Mouse (Mus musculus) spleen, postnatal 4 days (tissue): ENCODE results near the gene Ugt1a1.
"Not testable (repeated sequence)": the region's sequence is repeated elsewhere in the genome, so short reads cannot be mapped to it uniquely, and the experiment has no call there.

ENCODE experiments used
- DNase-seq, 2 experiments: peaks; one replicate each; pipeline ENCODE4 v3.0.0; 2022; ENCODE audit warnings: low spot score in 2 of 2

Gene Ugt1a1

GRCm38 (mm10) chr1:88218051-88218450, 6.3 kb downstream of the Ugt1a1 start:
- peak in 1 of 2 experiments; percentile 71 for DNase-seq

- no peak for DNase-seq
Measured at GRCm38 (mm10) chr1:88218591-88218990, 6.8 kb downstream of the Ugt1a1 start.

- DNase-seq = peak in 1 of 2 experiments; percentile 70
Measured at GRCm38 (mm10) chr1:88219054-88219453, 7.3 kb downstream of the Ugt1a1 start.

DNA sequence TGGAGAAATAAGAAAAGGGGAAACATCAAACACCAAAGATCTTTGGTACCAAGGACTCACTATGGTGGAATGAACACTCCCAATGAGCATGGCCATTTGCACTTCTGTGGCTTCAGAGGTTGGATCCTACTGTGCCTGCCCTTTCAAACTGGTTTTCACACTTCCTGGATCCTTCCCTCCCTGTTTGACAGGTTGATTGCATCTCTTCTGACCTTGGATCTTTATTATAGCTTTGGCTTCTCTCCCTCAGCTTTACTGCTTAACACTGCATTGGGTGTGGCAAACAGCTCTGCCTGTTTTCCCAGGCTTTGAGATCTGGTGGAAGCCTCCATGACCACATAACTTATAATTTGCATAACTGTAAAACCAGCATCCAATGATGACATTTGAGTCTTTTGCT, 8.6 kb downstream of the Ugt1a1 start:
- peak in 1 of 2 experiments; percentile 68 for DNase-seq

GRCm38 (mm10) chr1:88222216-88222615, 10.5 kb downstream of the Ugt1a1 start:
- no peak for DNase-seq

DNA sequence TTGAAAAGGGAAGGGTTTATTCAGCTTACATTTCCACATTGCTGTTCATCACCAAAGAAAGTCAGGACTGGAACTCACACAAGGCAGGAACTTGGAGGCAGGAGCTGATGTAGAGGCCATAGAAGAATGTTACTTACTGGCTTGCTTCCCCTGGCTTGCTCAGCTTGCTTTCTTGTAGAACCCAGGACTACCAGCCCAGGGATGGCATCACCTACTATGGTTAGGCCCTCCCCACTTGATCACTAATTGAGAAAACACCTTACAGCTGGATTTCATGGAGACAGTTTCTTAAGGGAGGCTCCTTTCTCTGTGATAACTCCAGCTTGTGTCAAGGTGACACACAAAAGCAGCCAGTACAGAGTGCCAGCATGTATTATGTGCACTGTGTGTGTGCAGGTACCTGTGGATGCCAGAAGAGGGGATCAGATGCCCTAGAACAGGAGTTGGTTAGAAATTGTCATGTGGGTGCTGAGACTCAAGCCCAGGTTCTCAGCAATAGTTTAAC, 11.3 kb downstream of the Ugt1a1 start:
- not testable (repeated sequence) for DNase-seq

DNA sequence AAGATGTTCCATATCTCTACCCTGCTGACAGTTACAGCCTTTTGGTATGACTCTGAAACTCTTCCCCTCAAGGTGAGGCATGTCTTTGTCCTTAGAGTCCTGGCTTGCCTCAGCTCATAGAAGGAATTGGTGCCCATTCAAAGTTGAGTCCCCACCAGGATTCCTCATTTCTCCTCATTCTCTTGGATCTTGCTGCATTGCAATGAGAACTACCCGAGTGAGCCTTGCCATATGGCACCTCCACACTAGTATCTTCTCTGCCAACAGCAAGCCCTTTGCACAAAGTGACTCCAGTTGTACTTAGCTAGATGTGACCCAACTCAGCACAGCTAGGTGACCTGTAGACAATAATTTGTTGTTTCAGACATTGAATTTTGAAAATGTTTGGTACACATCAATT, 11.8 kb downstream of the Ugt1a1 start:
- peak in 1 of 2 experiments; percentile 72 for DNase-seq

DNA sequence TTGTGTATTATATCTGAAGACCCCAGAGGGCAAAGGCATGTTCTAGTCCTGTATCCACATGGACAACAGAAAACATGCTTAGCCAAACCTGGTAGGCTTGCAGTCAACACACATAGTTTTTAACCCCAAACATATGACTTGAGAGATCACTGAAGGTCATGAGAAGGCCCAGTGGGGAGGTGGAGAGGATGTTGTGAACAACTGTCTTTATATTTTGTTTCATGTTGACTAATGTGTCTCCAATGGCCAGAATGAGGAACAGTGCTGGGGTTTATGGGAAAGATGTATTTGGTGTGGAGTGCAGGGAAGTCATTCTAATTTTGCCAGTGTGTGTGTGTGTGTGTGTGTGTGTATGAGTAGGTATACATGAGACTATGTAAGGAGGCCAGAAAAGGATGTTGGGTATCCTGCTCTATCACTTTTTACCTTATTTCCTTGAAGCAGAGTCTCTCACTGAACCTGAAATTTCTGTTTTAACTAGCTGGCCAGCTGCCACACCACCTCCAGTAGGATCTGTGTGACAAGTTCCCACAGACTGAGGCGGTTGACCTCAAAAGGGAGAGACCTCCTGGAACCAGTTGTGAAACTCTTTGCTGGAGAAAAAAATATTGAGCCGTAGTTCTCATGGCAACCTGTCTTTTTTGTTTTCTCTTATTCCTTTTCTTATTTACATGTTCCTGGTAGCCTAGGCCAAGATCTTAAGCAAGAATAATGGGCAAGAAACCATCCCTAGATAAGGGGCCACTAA, 12.4 kb downstream of the Ugt1a1 start:
- DNase-seq = peak in 1 of 2 experiments; percentile 66

DNA sequence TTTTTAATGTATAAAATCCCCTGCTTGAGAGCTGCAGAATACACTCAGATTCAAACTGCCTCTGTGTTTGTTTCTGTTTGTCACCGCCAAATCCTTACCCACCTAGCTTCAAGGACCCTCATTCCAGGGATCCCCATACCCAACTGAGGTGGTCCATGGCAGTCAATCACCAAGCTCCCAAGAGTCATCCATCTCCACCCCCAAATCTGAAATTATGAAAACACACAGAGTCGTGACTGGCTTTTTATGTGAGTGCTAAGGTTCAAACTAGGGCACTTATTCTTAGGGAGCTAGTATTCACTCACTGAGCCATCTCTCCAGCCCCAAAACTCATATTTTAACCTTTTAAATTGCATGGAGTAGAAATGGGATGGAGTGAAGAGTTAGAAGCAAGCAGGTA, 13.5 kb downstream of the Ugt1a1 start:
- not testable (repeated sequence) for DNase-seq

DNA sequence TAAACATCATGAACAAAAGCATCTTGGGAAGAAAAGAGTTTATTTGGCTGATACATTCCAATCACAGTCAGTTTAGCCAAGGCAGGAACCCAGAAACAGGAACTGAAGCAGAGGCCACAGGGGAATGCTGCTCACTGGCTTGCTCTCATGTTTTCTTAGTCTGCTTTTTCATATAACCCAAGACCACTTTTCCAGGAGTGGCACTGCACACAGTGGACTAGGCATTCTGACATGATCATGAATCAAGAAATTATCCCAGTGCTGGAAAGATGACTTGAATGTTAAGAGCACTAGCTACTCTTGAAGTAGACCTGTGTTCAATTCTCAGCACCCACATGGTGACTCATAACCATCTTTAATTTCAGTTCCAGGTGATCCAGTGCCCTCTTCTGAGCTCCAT, 14.0 kb downstream of the Ugt1a1 start:
- no peak for DNase-seq

DNA sequence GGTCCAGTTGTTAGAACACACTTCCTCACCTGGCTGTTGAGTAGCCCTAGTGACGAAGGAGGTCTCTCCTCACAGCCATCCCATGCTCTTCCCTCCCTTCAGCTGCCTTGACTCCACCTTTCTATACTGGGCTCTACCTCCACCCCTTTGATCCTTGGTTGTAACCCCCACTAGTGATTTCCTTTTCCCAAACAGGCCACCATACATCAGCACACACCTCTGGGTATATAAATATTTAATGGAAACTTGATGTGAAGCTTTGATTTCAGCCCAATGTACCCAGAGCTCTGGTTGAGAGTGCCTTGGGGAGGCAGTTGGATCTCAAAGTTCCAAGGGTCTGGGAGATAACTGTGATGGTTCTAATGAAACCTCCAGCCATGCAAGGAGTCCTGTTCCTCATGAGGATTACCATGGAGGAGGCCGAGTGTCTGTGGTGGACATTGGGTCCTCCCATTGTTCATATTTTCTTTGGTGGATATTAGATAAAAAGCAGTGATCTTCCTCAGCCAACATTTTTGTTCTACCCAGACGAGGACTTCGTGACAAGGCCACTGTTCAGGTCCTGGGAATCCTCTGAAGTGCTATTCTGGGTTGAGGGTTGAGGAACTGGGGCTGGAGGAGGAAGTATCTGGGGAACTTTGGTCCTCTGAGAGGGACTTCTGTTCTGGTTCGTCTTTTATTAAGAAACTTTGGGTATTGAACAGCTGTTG, 15.1 kb downstream of the Ugt1a1 start, which contains the start of gene Mroh2a:
Gene Mroh2a (plus strand): TSS at position 317 of the 710 bp plus-strand sequence.
- peak; percentile 25 to 69 for DNase-seq

DNA sequence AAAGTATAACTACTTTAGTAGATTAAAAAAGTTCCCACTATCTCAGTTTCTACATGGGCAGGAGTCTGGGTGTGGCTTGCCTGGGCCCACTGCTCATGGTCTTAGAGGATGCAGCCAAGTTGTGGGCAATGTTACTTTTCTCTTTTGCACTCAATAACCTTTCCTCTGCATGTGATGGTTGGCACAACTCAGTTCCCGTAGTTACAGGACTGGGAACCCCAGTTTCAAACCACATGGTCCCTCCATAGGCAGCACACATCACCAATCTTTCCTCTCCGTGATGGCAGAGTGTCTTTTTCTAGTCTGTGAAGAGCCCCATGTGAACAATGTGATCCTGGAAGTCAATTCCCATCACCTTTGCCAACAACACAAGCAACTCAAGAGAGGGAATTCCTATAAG, 15.7 kb downstream of the Ugt1a1 start:
- peak; percentile 14 to 68 for DNase-seq

DNA sequence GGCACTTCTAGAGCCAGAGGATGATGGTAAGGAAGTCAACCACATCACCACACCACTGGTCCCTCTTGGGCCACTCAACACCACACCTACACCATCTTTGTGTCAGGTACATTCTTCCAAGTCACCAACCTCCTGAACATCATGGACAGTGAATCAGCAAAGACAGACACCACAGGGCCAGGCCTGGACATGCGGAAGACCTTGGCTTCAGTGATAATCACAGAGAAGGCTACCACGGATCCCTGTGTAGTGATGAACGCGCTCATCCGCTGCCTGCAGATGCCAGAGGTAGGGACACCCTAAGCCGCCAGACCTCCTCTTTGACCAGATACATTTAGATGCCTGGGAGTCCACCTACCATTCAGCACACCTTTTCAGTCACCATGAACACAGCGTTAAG, 16.4 kb downstream of the Ugt1a1 start:
- DNase-seq = peak; percentile 30 to 75

DNA sequence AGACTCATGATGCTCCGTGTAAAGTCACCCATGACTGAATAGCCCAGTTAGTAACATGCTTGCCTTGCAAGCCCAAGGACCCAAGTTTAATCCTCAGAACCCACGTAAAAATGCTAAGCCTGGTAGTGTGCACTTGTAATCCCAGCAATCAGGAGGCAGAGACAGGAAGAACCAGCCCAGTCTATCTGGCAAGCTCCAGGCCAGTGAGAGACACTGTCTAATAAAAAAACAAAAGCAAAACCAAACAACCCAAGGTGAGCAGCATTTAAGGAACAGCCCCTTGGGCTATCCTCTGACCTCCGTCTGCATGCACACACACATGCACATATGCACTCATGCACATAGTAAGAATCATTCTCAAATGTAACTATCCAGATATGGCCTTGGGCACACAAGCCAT, 17.8 kb downstream of the Ugt1a1 start:
- DNase-seq = peak in 1 of 2 experiments; percentile 70

GRCm38 (mm10) chr1:88229986-88230385, 18.2 kb downstream of the Ugt1a1 start:
- DNase-seq = peak in 1 of 2 experiments; percentile 73

DNA sequence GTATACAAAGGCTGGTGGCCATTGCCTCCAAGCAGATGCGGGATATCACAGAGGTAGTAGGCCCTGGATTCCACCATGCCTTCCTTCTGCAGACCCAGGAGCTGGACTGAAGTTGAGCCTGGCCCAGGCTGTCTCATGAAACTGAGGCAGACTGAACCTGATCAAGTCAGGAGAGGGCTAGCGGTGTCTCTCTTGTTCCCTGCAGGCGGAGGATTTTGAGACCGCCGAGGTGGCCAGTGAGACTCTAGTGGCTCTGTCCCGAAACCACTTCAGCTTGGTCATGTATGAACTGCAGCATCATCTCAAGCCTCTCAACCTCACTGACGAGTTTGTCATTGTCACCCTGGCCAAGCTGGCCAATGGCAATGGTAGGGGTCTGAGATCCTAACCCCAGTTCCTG, 18.7 kb downstream of the Ugt1a1 start:
- peak in 1 of 2 experiments; percentile 76 for DNase-seq

GRCm38 (mm10) chr1:88230981-88231802, 19.4 kb downstream of the Ugt1a1 start:
- DNase-seq = peak in 1 of 2 experiments; percentile 68

GRCm38 (mm10) chr1:88231803-88232499, 20.2 kb downstream of the Ugt1a1 start:
- DNase-seq = peak in 1 of 2 experiments; percentile 75

- peak in 1 of 2 experiments; percentile 64 for DNase-seq
Measured at GRCm38 (mm10) chr1:88232664-88233380, 21.1 kb downstream of the Ugt1a1 start.

DNA sequence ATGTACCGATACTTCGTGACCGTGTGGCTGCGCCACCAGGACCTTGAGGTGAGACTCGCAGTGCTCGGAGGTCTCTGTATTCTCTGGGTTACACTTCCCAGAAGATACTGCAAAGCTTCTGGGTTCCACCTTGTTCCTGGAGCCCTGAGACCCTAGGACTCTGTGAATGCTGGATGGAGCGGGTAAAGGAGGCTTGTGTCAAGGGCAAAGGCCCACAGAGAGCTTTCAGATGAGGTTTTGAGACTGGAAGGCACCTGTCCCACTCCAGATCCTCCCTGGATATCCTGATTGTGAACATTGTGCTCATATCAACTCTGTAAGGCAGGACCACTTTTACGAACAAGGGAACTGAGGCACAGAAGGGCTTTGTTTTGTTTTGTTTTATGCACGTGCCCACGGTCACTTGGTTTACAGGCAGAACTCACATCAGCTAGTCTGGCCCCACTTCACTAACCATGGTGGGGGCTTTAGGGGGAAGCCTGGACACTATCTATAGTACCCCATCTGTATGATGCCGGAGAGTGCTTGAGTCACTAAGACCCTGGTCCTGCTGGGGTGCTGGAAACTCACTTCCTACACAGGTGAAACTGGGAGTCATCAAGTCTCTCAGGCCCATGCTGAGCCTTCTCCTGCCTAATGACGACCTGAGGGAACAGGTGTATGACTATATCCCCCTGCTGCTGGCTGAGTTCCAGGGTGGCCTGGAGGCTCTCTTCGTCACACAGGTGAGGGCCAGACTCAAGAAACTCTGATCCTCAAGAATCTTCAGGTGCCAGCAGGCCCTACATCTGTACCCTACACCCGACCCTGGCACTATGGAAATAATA, 21.9 kb downstream of the Ugt1a1 start:
- DNase-seq = no peak
